Mouse (Mus musculus): ENCODE results near the gene Scn4b.

Scn4b gene

GRCm38 (mm10) chr9:45138191-45139032 lies at the start of gene Scn4b:
Gene Scn4b, plus strand, starts transcription at chr9:45138395.
- DNase-seq (ENCODE audit: low spot score) = peak; percentile 55

- DNase-seq (ENCODE audit: low spot score) = no peak
These were observed 47.4 kb upstream of the Scn4b start for GRCm38 (mm10) chr9:45090811-45091210.

- no peak for DNase-seq (ENCODE audit: low spot score)
These were observed 45.6 kb upstream of the Scn4b start for GRCm38 (mm10) chr9:45092641-45093040.

DNA sequence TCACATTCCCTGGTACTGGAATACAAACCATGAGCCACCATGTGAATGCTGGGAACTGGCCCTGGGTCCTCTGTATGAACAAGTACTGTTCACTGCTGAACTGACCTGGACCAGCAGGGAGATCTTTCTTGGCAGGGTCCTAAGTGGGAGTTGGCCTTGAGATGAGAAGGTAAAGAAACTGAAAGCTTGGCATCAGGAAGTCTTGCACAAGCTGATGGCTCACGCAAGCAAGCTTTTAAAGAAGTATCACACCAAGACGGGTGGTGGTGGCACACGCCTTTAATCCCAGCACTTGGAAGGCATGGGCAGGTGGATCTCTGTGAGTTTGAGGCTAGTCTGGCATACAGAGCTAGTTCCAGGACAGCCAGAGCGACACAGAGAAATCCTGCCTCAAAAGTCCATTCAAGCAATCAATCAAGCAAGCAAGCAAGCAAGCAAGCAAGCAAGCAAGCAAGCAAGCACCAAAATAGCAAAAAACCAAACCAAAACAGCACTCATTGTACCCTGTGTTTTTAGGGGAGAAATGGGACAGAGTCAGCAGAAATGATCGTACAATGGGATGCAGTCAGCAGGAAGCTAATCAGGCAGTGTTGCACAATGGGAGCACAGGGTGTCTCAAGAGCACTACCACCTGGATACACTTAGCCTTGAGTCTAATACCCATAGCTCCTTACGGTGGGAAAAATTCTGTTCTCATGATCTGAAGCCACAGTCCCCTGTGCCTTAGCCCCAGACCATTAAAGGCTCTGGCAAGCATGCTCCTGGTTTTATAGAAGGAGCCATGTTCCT lies 42.9 kb upstream of the Scn4b start:
- DNase-seq (ENCODE audit: low spot score) = no peak

DNA sequence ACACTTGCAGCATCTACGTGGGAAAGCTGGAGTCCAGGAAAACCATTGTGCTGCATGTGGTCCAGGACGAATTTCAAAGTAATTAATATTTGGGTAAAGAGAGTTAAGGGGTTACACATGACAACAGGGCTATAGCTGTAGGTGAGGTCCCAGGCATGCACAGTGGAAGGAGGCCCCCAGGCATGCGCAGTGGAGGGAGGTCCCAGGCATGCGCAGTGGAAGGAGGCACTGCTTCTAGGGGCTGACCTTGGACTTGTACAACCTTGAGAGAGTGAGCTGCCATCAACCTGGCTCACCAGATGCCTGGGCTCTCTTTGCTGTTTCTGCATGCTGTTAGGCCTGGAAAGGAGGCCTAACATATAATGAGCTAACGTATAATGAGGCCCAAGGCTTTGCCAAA lies 40.3 kb upstream of the Scn4b start:
- no peak for DNase-seq (ENCODE audit: low spot score)

- no peak for DNase-seq (ENCODE audit: low spot score)
These were observed 39.8 kb upstream of the Scn4b start for GRCm38 (mm10) chr9:45098426-45098825.

DNA sequence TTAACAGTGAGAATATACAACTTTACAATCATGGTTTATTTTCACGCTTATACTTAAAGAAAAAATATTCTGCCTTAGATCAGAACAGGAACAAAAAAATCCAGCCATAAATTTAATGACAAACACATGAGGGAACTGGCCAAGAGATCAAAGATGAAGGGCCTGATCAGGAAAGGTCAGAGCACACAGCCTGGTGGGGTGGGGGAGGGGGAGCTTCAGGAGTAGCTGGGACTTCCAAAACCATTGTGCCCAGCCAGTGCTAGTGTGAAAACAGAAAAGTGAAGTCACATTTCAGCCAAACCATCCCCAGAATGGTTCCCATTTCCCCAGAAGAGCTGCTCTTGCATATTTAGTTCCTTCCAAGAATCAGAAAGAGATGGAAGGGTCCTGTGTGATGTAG lies 35.7 kb upstream of the Scn4b start:
- no peak for DNase-seq (ENCODE audit: low spot score)

DNA sequence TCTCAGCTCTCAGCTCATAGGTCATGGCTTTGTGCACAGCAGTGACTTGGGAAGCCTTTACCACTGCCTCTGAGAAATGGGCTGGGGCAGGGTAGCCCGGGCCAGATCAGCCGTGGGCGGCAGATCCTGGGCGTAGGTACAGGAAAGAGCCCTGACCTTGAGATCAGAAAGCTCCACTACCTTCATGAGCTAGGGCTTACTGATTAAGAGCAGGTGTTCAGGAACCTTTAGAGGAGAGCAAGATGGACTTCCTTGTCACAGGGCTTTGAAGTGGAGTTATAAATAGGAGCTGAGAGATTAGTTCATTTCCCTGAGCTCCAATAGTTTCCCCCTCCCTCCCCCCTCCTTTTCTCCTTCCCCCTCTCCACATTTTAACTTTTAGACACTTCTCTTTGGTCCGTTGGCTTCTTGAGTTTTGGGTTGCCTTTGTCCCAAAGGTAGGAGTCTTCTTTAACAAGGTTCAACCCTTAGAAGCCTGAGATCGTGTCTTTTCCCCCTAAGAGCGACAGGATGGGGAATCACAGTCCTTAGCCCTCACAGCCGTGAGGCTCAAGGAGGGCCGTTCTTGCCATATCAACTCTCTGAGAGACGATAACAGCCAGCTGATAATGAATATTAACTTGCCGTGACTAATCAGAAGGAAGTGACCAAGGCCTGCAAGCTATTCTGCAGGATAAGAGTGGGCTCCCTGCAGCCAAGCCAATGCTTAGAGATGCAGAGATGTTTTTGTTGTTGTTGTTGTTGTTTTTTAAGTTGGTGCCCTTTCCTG lies 34.8 kb upstream of the Scn4b start:
- no peak for DNase-seq (ENCODE audit: low spot score)

- DNase-seq (ENCODE audit: low spot score) = no peak
These were observed 32.4 kb upstream of the Scn4b start for GRCm38 (mm10) chr9:45105596-45106374.

DNA sequence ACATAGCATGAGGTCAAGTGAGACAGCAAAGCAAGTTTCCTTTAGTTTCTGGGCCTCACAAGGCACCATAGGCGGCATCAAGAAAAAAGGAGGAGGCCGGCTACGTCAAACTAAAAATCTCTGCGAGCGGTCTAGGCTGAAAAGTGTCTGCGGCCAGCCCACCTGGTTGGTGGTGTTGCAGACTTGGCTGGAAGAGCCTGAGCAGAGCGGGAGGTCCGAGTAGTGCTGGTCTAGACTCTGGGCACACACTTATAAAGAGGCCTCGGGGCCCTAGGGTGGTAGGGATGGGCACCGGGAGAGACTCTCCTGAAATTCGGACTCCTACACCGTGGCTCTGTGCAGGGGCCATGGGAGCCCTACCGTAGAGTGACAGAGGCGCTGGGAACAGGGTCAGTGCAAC lies 22.5 kb upstream of the Scn4b start:
- peak; percentile 25 for DNase-seq (ENCODE audit: low spot score)

- DNase-seq (ENCODE audit: low spot score) = no peak
These were observed 21.4 kb upstream of the Scn4b start for GRCm38 (mm10) chr9:45116819-45117218.

GRCm38 (mm10) chr9:45117741-45118431 lies 20.3 kb upstream of the Scn4b start, which contains the start of gene Scn2b:
Gene Scn2b, plus strand, starts transcription at chr9:45117782.
- no peak for DNase-seq (ENCODE audit: low spot score)

- DNase-seq (ENCODE audit: low spot score) = no peak
These were observed 19.6 kb upstream of the Scn4b start for GRCm38 (mm10) chr9:45118552-45118951.

GRCm38 (mm10) chr9:45119316-45119953 lies 18.8 kb upstream of the Scn4b start:
- no peak for DNase-seq (ENCODE audit: low spot score)

GRCm38 (mm10) chr9:45119954-45120530 lies 18.2 kb upstream of the Scn4b start:
- no peak for DNase-seq (ENCODE audit: low spot score)

DNA sequence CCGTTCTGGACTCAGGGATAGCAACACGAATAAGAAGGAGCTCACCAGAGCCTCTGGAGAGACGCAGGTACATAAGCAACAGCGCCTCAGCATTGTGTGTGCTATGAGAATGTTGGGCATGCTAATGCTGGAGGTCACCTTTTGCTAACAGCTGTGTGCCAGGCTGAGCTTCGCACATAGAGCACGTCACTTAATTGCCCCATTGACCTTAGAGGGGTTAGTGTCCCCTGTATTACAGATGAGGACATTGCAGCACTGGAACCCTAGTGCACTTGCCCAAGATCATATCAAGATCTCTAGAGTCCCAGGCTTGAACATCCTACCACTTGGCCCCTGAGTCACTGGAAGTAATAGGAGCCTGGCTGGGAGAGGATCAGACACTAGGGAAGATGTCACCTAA lies 17.6 kb upstream of the Scn4b start:
- no peak for DNase-seq (ENCODE audit: low spot score)

DNA sequence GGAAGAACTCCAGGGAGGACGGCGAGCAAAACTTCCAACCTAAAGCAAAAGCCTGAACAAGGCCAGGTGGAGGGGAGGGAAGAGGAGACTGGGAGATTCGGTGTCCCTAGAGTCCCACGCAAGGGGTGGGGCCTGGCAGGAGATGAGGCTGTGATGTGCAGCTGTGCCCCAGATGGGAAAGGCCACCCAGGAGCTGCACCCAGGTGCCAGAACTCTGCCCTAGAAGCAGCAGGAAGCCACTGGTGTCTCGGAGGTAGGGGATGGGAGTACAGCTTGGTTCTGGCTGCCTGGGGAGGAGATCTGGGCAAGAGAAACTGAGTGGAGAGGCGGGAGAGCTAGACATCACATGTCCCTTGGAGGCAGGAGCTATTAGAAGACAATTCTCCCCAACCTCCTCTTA lies 17.2 kb upstream of the Scn4b start:
- no peak for DNase-seq (ENCODE audit: low spot score)

DNA sequence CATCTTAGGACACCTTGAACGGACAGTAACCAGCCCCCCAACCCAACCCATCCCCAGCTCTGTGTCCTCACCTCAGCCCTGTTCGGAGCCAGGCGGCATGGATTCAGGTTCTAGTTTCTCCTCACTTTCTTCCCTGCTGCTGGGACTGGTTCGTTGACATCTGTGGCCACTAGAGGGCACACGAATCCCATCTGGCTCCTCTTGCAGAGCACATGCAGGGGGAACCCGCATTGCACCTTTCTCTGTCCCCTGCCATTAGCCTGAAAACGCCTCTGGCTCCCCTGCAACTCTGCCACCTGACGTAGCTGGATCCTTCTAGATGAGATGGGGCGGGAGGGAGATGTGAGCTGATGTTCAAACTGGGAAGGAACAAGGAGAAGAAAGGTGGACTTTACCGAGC lies 16.4 kb upstream of the Scn4b start:
- DNase-seq (ENCODE audit: low spot score) = peak; percentile 68

GRCm38 (mm10) chr9:45122209-45122761 lies 15.9 kb upstream of the Scn4b start:
- DNase-seq (ENCODE audit: low spot score) = peak; percentile 25

DNA sequence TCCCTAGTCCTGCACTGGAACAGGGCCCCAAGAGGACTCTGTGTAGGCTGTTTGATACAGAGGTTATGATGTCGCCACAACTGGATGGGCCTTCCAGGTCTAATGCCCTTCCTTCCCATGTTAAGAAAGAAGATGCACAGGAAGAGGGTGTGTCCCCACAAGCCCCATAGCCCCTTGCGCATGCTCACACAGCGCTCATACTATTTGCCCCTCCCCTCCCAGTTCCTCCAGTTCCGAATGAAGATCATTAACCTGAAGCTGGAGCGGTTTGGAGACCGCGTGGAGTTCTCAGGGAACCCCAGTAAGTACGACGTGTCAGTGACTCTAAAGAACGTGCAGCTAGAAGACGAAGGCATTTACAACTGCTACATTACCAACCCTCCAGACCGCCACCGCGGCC lies 13.0 kb upstream of the Scn4b start:
- DNase-seq (ENCODE audit: low spot score) = no peak
